Mouse (Mus musculus) intestine, postnatal 0 days (tissue): ENCODE measurements around the gene Ankrd26. TPM values are rescaled to one million over a fixed set of nuclear protein-coding genes. Genes with fewer than 3 reads are reported as not detected.

Experiments
- ATAC-seq: fragments of 200-750 bp; cut with Nextera tagmentation; 2 replicates; pipeline ENCODE4 v1.8.0; 2017; ENCODE audit warnings: mild to moderate bottlenecking, moderate TSS enrichment, moderate library complexity
- H3K27ac ChIP-seq: fragments of 300-500 bp; sonication (generic); 2 replicates; pipeline ENCODE4 v1.5.1; 2014; ENCODE audit warnings: mild to moderate bottlenecking, low read depth, low read length, moderate library complexity
- H3K27me3 ChIP-seq: fragments of 300-500 bp; sonication (generic); replicated peaks from 2 replicates; pipeline ENCODE4 v1.6.1; 2014; ENCODE audit warnings: low read length, mixed read lengths; ENCODE audit not compliant: control insufficient read depth, insufficient read depth
- H3K36me3 ChIP-seq: fragments of 300-500 bp; sonication (generic); 2 replicates; pipeline ENCODE4 v1.6.1; 2014; ENCODE audit warnings: mild to moderate bottlenecking, moderate library complexity; ENCODE audit not compliant: control insufficient read depth, insufficient read depth
- H3K4me1 ChIP-seq: fragments of 300-500 bp; sonication (generic); replicated peaks from 2 replicates; pipeline ENCODE4 v1.6.1; 2014; ENCODE audit warnings: antibody characterized with exemption, low read length, mixed read lengths; ENCODE audit not compliant: control insufficient read depth, insufficient read depth
- H3K4me2 ChIP-seq: fragments of 300-500 bp; sonication (generic); replicated peaks from 2 replicates; pipeline ENCODE4 v1.6.1; 2014; ENCODE audit warnings: low read depth, mild to moderate bottlenecking, moderate library complexity
- H3K4me3 ChIP-seq: fragments of 300-500 bp; sonication (generic); 2 replicates; pipeline ENCODE4 v1.5.1; 2014; ENCODE audit warnings: low read depth, low read length
- H3K9ac ChIP-seq: fragments of 300-500 bp; sonication (generic); 2 replicates; pipeline ENCODE4 v1.6.1; 2014; ENCODE audit warnings: mild to moderate bottlenecking, low read depth, low read length
- H3K9me3 ChIP-seq: fragments of 300-500 bp; sonication (generic); 2 replicates; pipeline ENCODE4 v1.6.1; 2016; ENCODE audit warnings: mixed run types; ENCODE audit not compliant: control insufficient read depth
- CTCF ChIP-seq: sonication (generic); IDR thresholded peaks from 2 replicates; pipeline ENCODE4 v1.5.1; 2016; ENCODE audit warnings: low read depth, mild to moderate bottlenecking, control low read depth, antibody characterized with exemption, moderate library complexity
- WGBS: fragments of 180-500 bp; shearing (Covaris S2); extraction: QIAGEN DNeasy Blood & Tissue Kit; methylation state at CpG from one replicate; pipeline ENCODE4 v1.1.7; 2014; 5-methylcytosine and 5-hydroxymethylcytosine counted together
- polyA plus RNA-seq: library from polyadenylated mRNA; unstranded; fragments of >200 nt; fragmentation: Nextera tagmentation; extraction: Ambion mirVana; gene quantifications from 2 replicates; pipeline ENCODE4 v1.2.1, GENCODE M21; 2015

Ankrd26 gene
- polyA plus RNA-seq, 1 experiment from 2014 or later = 2.7 TPM

DNA sequence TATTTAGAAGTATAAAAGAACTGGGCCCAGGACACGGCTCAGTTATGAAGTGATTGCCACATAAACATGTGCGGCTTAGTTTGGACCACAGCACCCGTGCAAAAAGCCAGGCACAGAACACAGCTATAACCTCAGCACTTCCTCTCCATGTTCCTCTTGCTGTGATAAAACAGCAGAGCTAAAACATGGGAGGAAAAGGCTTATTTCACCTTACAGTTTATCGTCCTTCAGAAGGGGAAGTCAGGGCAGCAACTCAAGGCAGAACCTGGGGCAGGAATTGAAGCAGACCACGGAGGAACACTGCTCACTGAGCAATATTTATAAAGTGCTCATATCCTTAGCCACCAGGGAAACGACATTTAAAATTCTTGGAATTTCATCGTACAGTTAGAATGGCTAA, 63.0 kb downstream of the Ankrd26 start:
- H3K27me3 ChIP-seq = 0 out of 2 replicates have a peak, but pooled peaks cover 2% of the 10 kb centered on the region
- H3K4me2 ChIP-seq = no peak overlapping the region
- ATAC-seq = no peak
- H3K9me3 ChIP-seq = no peaks in the 10 kb centered on the region
- no peak overlapping the region for H3K9ac ChIP-seq
- WGBS = 84% methylated on average over 7 of the region's 7 CpGs
- H3K4me3 ChIP-seq = no peak overlapping the region
- peaks cover 5% of the 10 kb centered on the region; the same call in 1 of the 2 replicates for H3K36me3 ChIP-seq
- no peak overlapping the region for H3K27ac ChIP-seq
- TF ChIP-seq CTCF = no peak
- H3K4me1 ChIP-seq = no peaks in the 10 kb centered on the region

DNA sequence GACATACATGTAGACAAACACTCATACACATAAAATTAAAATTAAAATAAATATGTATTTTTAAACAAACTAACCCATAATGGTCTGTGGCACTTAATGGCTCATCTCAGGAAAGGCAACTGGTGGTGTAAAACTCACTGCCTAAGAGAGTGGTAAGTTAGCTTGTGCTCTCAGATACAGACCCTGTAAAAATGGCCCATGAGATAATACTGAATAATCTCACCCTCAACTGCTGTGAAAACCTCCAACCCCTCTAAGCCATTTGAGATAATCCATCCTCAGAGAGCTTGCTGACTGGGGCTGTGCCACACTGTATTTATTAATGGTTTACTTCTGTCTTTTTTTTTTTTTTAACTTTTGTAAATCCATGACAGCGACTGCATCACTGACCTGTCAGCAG, 79.9 kb downstream of the Ankrd26 start:
- no peak for ATAC-seq
- no peaks in the 10 kb centered on the region for H3K36me3 ChIP-seq
- peaks cover 7% of the 10 kb centered on the region; the same call in 1 of the 2 replicates for H3K27me3 ChIP-seq
- no peak for TF ChIP-seq CTCF
- WGBS = 79% methylated on average over 1 of the region's 1 CpGs
- H3K4me3 ChIP-seq = no peak overlapping the region
- H3K9ac ChIP-seq = no peak overlapping the region
- no peak overlapping the region for H3K27ac ChIP-seq
- H3K4me1 ChIP-seq = no peaks in the 10 kb centered on the region
- H3K9me3 ChIP-seq = no peaks in the 10 kb centered on the region
- H3K4me2 ChIP-seq = no peak overlapping the region

DNA sequence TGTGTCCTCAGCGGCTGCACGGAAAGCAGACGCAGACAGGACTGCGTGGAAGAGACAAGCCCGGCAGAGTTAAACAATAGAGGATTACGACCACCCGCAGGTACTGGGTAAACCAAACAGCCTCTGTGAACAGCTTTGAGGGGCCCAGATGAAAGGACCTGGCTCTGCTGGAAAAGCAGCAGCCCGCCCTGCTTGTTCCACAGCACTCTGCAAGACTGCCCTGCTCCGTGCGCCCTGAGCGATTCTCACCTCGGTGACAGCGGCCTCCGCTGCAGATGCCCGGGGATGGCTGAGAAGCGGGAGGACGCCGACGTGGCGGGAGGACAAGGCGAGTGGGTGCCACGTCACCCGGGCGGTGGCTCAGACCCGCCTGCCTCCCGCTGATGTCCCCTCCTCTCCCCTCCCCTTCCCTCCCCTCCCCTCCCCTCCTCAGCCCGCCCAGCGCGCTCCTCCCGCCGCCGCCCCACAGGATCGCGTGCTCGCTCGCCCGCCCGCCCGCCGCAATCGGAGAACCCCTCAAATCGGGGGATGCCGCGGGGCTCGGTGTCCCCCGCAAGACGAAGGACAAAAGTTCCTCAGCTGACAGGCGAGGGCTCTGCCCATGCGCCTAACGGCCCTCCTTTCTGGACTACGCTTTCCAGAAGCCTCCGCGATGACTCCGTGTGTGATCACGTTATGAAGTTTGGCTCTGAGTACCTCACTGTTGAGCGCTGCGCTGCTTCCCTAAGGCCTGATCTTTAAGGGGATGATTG, 82.9 kb downstream of the Ankrd26 start, which contains the start of gene Zfp9:
Gene Zfp9 (minus strand): TSS at position 364 of the 752 bp plus-strand sequence.
- Histone ChIP-seq H3K4me1 (no peaks in the 10 kb centered on the region), H3K27me3 (peaks cover 7% of the 10 kb centered on the region; the same call in 1 of the 2 replicates), H3K4me2 (peak within 1 kb of the TSS; percentile 62), H3K9ac (peak within 1 kb of the TSS; percentile 65), H3K4me3 (peak within 1 kb of the TSS; percentile 50), H3K36me3 (no peaks in the 10 kb centered on the region), H3K9me3 (no peaks in the 10 kb centered on the region), H3K27ac (peak within 1 kb of the TSS; percentile 68)
- TF ChIP-seq CTCF = no peak
- under 1% methylated on average over 41 of the region's 57 CpGs for WGBS
- peak; percentile 76 for ATAC-seq

DNA sequence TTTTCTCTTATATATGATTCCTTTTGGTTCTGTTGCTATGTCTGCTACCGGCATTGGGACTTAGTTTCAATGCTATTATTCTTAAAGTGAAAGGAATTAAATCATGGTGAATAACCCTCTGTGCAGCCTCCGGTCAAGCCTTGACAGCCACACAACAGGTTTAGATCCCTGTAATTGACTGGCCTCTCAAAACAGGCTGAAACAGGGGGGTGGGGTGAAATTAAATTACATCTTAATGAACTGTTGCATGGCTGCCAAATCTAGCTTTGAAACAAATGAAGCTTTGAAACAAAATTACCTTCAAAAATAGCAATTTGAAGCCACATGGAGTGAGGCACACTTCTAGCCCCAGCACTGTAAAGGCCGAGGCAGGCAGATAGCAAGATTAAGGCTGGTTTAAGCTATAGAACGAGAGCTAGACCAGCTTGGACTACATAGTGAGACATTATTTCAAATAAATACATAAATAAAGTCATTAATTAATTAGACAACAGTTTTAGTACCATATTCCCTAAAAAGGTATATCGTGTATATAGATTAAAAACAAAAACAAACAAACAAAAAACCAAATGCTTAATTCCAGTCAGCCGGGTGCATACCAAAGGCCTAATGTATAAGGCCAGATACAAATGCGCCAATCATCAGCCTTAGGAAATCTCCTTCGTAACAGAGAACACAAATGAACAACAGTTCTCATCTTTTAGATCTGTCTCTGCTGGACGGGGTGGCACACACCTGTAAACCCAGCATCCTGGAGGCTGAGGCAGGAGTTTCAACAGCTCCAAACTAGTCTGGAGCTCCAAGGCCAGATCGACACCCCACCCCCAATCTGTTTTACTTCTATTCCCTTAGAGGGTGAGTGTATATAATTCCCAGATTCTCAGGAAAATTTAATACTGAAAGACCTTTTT, 83.9 kb downstream of the Ankrd26 start:
- 49% methylated on average over 10 of the region's 10 CpGs for WGBS
- Histone ChIP-seq H3K27ac (peak overlapping the region; percentile 68; the same call in 1 of the 2 replicates), H3K9ac (peak overlapping the region; percentile 65), H3K36me3 (no peaks in the 10 kb centered on the region), H3K4me3 (peak overlapping the region; percentile 50), H3K9me3 (no peaks in the 10 kb centered on the region), H3K27me3 (peaks cover 7% of the 10 kb centered on the region; the same call in 1 of the 2 replicates), H3K4me1 (no peaks in the 10 kb centered on the region), H3K4me2 (peak overlapping the region; percentile 62)
- no peak; the same call in 1 of the 2 replicates for ATAC-seq
- TF ChIP-seq CTCF = no peak

DNA sequence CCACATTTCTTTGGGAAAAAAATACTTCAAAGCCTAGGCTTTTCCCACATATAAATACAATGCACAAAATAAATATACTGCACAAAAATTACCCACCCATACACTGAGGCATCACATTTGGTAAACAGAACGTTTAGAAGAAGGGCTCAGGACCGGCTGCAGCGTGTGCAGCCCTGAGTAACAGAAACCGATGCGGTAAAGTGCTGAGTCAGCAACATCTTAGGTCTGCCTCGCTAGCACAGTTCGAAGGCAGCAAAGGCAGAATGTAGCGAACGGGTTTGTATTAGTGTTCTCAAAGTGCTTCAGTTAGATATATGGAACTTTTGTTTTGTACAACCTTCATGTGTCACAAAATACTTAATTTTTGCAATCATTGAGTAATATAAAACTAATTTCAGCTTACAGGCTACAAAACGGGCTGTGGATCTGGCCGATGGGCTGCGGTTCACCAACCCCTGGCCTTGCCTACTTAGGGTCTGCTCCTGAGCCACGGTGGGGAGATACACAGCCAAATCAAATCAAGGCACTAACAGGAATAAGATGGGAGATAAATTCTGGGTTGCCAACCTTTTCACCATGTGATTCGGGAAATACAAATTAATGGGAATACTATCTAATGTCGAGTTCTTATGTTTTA, 99.8 kb downstream of the Ankrd26 start:
- Histone ChIP-seq H3K9ac (no peak overlapping the region), H3K27ac (no peak overlapping the region), H3K4me1 (no peaks in the 10 kb centered on the region), H3K27me3 (no peaks in the 10 kb centered on the region), H3K9me3 (no peaks in the 10 kb centered on the region), H3K4me2 (no peak overlapping the region), H3K4me3 (no peak overlapping the region), H3K36me3 (no peaks in the 10 kb centered on the region)
- no peak for ATAC-seq
- TF ChIP-seq CTCF = no peak
- 81% methylated on average over 15 of the region's 15 CpGs for WGBS
